Mouse (Mus musculus) thymus, adult 2 months (tissue): ENCODE data around the gene Stox1. TPM values are rescaled to one million over a fixed set of nuclear protein-coding genes. Genes with fewer than 3 reads are reported as not detected.

Source experiments
- DNase-seq: peaks from one replicate; pipeline ENCODE4 v3.0.0; 2021
- H3K27ac ChIP-seq: fragments of 200-500 bp; 2 replicates; pipeline ENCODE4 v1.5.1; 2012; ENCODE audit warnings: low read length, control low read depth; ENCODE audit not compliant: control insufficient read depth, insufficient read depth
- H3K27me3 ChIP-seq: fragments of 200-500 bp; 2 replicates; pipeline ENCODE4 v1.6.1; 2012; ENCODE audit warnings: mild to moderate bottlenecking, low read length, moderate library complexity, mixed read lengths; ENCODE audit not compliant: control insufficient read depth, insufficient read depth
- H3K36me3 ChIP-seq: fragments of 200-500 bp; 2 replicates; pipeline ENCODE4 v1.6.1; 2012; ENCODE audit warnings: mild to moderate bottlenecking, low read length, moderate library complexity; ENCODE audit not compliant: control insufficient read depth, insufficient read depth
- H3K4me1 ChIP-seq: fragments of 200-500 bp; replicated peaks from 2 replicates; pipeline ENCODE4 v1.6.1; 2012; ENCODE audit warnings: low read length; ENCODE audit not compliant: control insufficient read depth, insufficient read depth
- H3K4me3 ChIP-seq: fragments of 200-500 bp; 2 replicates; pipeline ENCODE4 v1.5.1; 2012; ENCODE audit warnings: mild to moderate bottlenecking, low read length, control low read depth, moderate library complexity; ENCODE audit not compliant: control insufficient read depth, insufficient read depth
- CTCF ChIP-seq: fragments of 200-500 bp; IDR thresholded peaks from 2 replicates; pipeline ENCODE4 v1.5.1; 2012; ENCODE audit warnings: mild to moderate bottlenecking, control low read depth, low read length, moderate library complexity, borderline replicate concordance; ENCODE audit not compliant: control insufficient read depth, poor library complexity, insufficient read depth; ENCODE audit errors: extremely low read depth
- POLR2A ChIP-seq: fragments of 200-500 bp; IDR thresholded peaks from 2 replicates; pipeline ENCODE4 v1.6.1; 2012; ENCODE audit warnings: mild to moderate bottlenecking, low read length, control low read depth, moderate library complexity; ENCODE audit not compliant: control insufficient read depth, poor library complexity, insufficient read depth; ENCODE audit errors: extremely low read depth
- WGBS: fragments of 180-500 bp; shearing (Covaris S2); methylation state at CpG from one replicate; pipeline ENCODE4 v1.1.7; 2018; 5-methylcytosine and 5-hydroxymethylcytosine counted together
- polyA plus RNA-seq: library from polyadenylated mRNA; depleted of rRNA; stranded (reverse); fragments of >200 nt; gene quantifications from 2 replicates; pipeline ENCODE4 v1.2.3, GENCODE M21; 2012; rRNA removed

The Stox1 gene
- polyA plus RNA-seq, result 1.0 and 2.0 TPM in 2 replicates

- WGBS, result 5% methylated on average over 85 of the region's 85 CpGs
- peak; percentile 59 for DNase-seq
- TF ChIP-seq POLR2A, result no peak
- TF ChIP-seq CTCF, result peak; percentile 52; the same call in 1 of the 2 replicates
Observed at GRCm38 (mm10) chr10:62725771-62726687, at the start of gene Stox1. Gene Stox1 (minus strand): TSS chr10:62726128.

GRCm38 (mm10) chr10:62750781-62751180, 24.9 kb upstream of the Stox1 start:
- no peaks in the 10 kb centered on the region for H3K4me1 ChIP-seq
- H3K4me3 ChIP-seq, result no peak overlapping the region
- H3K36me3 ChIP-seq, result peaks cover 90% of the 10 kb centered on the region
- H3K27ac ChIP-seq, result no peak overlapping the region
- TF ChIP-seq POLR2A, result no peak
- TF ChIP-seq CTCF, result no peak
- H3K27me3 ChIP-seq, result no peaks in the 10 kb centered on the region
- 89% methylated on average over 6 of the region's 6 CpGs for whole genome bisulfite sequencing
- no peak for DNase-seq

More at GRCm38 (mm10) chr10:62725771-62726687, at the start of gene Stox1:
- Histone ChIP-seq H3K4me1 (peaks cover 8% of the 10 kb centered on the region; the same call in 1 of the 2 replicates), H3K27ac (no peak within 1 kb of the TSS), H3K4me3 (peak within 1 kb of the TSS; percentile 59), H3K36me3 (no peaks in the 10 kb centered on the region), H3K27me3 (no peaks in the 10 kb centered on the region; the same call in 1 of the 2 replicates)

GRCm38 (mm10) chr10:62739961-62740737, 14.2 kb upstream of the Stox1 start:
- DNase-seq, result no peak
- no peak overlapping the region for H3K27ac ChIP-seq
- H3K27me3 ChIP-seq, result no peaks in the 10 kb centered on the region
- H3K4me3 ChIP-seq, result no peak overlapping the region
- peaks cover 19% of the 10 kb centered on the region for H3K36me3 ChIP-seq
- H3K4me1 ChIP-seq, result no peaks in the 10 kb centered on the region
- TF ChIP-seq CTCF (no peak), POLR2A (no peak)
- WGBS, result 81% methylated on average over 4 of the region's 4 CpGs

GRCm38 (mm10) chr10:62736965-62737688, 11.2 kb upstream of the Stox1 start:
- Histone ChIP-seq H3K36me3 (peaks cover 3% of the 10 kb centered on the region; the same call in 1 of the 2 replicates), H3K4me3 (no peak overlapping the region), H3K27ac (no peak overlapping the region), H3K27me3 (no peaks in the 10 kb centered on the region), H3K4me1 (no peaks in the 10 kb centered on the region)
- TF ChIP-seq POLR2A (no peak), CTCF (no peak)
- DNase-seq, result no peak
- WGBS, result 42% methylated on average over 4 of the region's 4 CpGs

- no peak for DNase-seq
- 83% methylated on average over 10 of the region's 10 CpGs for WGBS
- Histone ChIP-seq H3K36me3 (no peaks in the 10 kb centered on the region), H3K4me3 (no peak overlapping the region), H3K27me3 (no peaks in the 10 kb centered on the region), H3K4me1 (peaks cover 5% of the 10 kb centered on the region; the same call in 1 of the 2 replicates), H3K27ac (no peak overlapping the region)
- TF ChIP-seq POLR2A (no peak), CTCF (no peak)
Observed at GRCm38 (mm10) chr10:62730826-62731225, 4.9 kb upstream of the Stox1 start.
